Mouse (Mus musculus) NIH3T3 (cell line): ENCODE data around the gene Trim67.
A peak's percentile ranks its signal among the peaks of the same experiment; 100 is the strongest.
"Not testable (repeated sequence)": the region's sequence is repeated elsewhere in the genome, so short reads cannot be mapped to it uniquely, and the experiment has no call there.

Experiments
- DNase-seq: peaks from one replicate; pipeline ENCODE4 v3.0.0-alpha.2; 2012; ENCODE audit warnings: low read depth

The Trim67 gene

DNA sequence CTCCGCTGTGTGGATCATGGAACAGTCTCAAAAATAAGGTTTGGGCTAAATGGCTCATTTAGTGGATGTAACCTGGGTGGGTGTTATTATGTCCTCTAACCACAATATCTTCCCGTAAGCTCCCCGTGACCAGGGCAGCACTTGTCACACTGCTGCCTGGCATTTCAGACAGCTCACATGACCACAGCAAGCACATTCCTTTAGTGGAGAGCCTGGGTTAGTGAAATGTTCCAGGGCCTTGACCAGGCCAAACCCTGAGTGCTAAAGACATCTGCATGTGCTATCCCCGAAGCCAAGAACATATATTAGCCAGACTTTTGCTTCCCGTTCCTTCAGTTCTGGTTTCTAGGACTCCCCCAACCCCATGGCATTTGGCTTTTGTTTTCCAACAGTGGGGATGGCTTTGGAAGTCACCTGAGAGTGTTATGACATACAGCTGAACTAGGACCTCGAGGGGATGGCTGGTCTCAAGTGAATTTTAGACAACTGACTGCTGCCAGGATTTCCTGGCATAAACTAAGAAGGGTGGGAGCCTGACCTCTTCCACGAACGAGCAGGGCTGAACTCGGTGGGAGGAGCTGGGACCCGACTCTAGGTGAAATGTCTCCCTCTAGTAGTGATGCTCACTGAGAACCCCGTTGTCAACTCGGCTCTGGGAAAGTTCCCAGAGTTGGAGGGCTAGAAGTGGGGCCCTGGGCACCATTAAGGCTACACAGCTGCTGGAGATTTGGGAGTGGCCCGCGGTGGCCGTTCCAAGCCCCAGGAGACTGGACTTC, 40.7 kb downstream of the Trim67 start:
- no peak for DNase-seq

DNA sequence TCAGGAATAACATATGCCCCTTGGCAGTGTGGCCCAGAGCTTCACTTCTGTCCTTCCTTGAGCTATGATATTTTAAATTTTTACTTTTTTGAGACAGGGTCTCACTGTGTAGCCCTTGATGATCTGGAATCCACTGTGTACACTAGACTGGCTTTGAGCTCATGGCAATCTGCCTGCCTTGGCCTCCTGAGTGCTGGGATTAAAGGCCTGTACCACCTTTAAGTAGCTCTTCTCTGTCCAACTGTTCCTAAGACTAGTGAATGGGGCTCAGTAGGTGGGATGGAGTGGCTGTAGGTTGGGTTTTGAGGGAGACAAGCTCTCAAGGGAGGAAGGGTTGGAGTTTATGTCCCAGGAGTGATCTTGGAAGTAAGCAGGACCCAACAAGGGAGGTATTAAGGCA, 43.0 kb downstream of the Trim67 start:
- DNase-seq, result no peak

DNA sequence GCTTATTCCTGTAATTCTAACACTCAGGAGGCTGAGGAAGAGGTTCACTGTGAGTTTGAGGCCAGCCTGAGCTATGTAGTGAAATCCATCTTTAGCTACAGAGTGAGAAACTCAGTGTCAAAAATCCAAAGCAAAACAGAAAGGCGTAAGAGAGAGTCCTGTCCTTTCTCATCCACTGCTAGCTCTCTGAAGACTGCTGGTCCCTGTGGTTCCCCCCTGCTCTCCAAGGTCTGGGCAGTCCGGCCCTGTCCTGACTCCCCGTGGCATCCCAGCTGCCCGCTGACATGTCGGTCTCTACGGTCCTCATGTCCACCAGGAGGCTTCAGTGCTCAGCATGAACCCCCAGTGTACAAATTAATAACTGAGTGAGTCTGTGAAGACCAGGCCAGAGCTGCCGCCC, 43.4 kb downstream of the Trim67 start:
- no peak for DNase-seq

DNA sequence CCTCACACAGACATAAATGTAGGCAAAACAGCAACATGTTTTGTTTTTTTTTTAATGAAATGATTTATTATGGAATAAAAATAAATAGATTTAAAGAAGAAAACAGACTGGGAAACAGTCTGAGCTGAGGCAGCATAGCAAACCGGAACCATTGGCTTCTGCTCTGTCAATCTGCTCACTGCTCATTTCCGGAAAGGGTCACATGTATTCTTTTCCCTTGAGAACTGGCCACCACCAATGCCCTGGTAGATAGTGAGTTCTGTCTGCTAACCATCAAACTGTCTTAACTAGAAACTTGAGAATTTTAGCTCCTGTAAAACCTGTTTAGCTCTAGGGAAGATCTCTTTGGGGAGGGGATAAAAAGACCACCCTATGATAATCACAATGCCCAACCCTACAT, 44.0 kb downstream of the Trim67 start:
- DNase-seq, result no peak

DNA sequence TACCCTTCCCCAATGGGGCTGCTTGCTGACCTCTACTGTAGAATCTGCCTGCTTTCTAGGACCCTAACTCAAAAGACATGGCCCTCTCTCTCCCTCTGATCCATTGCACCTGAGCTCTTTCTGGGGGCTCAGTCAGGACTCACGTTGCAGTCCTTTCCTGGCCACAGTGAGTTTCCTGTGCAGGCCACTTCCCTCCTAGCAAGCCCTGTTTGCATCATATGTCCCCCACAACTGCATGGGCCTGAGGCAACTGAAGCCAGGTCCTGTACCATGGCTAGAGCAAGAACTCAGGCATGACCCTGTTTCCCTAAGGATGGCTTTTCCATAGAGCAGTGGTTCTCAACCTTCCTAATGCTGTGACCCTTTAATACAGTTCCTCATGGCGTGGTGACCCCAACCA, 45.1 kb downstream of the Trim67 start:
- no peak for DNase-seq

DNA sequence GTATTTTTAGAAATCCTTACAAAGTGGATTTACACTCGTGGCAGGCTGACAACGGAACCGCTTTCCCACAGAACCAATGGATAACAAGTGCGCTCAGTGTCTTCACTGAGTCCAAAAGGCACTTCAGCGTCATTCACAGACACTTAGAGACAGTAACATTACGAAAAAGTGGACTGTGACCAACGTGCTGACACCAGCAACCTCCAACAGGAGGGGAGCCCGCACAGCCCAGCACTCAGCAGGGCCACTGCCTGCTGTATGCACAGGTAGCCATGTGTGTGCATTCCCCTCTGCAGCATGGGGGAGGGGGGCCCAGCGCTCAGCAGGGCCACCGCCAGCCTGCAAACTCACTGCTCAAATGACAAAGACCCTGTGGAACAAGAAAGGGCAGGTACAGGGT, 46.5 kb downstream of the Trim67 start:
- DNase-seq, result no peak

DNA sequence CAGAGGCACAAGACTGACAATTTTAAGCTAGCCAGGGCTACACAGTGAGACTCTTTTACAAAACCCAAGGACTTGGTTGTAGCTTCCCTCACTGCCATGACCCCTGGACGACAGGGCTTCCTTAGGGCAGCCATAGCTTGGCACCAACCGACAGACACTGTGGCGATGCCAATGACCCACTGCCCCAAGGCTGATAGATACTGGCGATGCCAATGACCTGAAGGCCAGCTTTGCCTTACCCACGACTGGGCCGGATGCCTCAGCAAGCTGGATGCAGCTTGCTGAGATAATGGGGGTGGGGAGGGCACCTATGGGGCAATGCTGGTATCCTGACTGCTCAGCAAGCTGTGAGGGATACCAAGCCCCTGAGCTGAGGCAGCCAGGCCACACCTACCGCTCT, 48.0 kb downstream of the Trim67 start:
- DNase-seq, result no peak

DNA sequence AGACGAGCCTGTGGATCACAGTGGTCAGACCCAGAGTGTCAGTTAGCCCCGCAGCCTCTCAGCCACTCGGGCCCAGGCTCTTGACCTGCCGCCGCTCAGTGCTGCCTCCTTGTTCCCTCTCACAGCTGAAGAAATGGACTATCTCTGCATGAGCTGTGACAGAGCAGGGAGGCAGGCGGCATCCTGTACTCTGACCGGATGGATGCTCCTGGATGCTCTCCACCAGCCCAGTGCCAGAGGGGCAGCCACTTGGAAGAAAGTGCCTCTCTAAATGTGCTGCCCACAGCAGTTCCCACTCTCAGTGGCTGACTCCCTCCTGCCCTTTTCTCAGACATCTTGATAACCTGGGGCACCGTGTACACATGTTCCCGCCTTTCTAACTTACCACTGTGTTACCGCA, 48.9 kb downstream of the Trim67 start:
- no peak for DNase-seq

DNA sequence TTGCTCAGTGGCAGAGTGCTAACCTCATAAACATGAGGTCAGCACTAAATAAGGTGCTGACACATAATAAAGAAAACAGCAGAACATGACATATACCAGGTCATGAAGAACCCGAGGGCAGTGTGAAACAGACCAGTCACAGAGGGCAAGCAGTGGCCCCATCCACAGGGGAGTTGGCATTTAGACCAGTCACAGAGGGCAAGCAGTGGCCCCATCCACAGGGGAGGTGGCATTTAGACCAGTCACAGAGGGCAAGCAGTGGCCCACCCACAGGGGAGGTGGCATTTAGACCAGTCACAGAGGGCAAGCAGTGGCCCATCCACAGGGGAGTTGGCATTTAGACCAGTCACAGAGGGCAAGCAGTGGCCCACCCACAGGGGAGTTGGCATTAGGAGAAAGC, 50.0 kb downstream of the Trim67 start:
- DNase-seq, result not testable (repeated sequence)

DNA sequence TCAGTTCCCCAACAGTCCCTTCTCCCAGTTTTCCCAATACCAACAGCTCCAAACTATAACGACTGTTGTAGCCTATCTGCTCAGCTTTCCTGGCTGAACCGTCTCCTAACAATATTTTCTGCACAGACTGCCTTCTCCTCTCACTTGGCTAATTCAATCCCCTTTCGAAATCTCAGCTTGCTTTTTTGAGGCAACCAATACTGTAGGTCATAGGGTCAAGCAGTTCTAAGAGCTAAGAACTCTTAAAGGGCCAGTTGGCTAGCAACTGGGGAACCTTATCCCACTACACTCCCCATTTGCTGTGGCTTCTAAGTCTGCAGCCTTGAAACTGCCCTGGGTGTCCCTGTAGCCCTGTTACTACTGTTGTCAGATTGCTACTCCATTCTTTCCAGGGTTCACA, 52.2 kb downstream of the Trim67 start:
- peak; percentile 43 for DNase-seq

DNA sequence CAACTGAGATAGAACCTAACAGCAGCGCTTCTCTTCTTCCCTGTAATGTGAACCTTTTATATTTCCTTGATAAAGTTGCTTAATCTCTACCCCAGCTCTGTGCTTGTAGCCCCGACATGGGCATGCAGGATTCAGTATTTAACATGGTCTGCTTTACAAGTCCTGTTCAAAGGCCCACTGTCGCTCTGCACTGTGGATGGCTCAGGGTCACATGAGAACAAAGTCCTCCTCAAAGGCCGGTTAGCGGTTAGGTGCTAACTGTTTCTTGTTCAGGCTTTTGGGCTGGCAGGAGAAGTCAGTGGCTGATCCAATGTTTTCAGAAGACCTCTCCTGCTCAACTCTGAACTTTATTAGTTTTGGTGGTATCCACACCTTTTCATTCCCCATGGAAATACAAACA, 52.7 kb downstream of the Trim67 start:
- DNase-seq, result no peak

DNA sequence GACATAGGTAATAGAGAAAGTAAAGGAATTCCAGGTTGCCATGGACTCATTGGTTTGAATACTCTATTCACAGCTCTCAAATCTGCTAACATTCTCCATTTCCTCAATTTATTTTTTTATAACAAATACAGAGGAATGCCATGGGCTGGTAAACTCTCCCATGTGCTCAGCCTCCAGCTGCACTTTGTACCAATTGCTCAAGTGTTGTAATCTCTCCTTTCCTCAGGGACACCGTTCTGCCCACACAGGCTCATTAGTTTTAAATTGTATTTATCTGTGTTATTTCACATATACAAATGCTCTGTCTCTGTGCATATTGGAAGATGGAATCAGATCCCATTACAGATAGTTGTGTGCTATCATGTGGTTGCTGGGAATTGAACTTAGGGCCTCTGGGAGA, 60.6 kb downstream of the Trim67 start:
- DNase-seq, result no peak

DNA sequence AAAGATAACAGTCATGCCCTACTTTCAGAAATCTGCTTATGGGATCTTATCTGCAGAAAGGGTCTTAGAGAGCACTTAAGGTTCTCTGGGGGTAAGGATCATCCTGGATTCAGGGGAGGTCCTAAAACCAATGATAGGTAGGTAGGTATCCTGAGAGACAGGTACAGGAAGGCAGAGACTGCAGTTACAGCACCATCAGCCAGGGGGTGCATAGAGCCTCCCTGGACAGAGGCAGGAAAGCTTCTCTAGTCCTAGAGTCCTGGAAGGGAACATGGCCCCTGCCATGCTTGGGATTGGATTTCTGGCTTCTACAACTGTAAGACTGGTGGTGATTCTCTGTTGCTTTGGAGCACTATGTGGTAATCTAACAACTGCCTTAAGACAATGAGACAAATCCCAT, 66.6 kb downstream of the Trim67 start:
- peak; percentile 24 for DNase-seq

DNA sequence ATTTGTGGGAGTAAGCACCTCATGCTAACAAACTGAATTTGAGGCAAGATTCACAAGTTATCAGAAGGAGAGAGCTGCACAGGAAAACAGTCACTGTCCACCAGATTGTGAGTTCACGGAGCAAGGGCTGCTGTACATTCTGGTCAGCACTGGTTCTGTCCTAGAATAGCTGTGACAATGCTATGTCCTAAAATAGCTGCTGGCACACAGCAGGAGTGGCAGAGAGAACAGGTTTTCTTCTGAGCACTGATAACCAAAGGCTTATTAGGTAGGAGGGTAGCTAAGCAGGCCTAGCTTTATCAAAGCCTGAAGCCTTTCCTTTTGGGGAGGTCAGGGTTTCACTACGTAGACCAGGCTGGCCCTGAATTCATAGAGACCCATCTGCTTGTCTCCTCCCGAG, 67.3 kb downstream of the Trim67 start:
- DNase-seq, result no peak

DNA sequence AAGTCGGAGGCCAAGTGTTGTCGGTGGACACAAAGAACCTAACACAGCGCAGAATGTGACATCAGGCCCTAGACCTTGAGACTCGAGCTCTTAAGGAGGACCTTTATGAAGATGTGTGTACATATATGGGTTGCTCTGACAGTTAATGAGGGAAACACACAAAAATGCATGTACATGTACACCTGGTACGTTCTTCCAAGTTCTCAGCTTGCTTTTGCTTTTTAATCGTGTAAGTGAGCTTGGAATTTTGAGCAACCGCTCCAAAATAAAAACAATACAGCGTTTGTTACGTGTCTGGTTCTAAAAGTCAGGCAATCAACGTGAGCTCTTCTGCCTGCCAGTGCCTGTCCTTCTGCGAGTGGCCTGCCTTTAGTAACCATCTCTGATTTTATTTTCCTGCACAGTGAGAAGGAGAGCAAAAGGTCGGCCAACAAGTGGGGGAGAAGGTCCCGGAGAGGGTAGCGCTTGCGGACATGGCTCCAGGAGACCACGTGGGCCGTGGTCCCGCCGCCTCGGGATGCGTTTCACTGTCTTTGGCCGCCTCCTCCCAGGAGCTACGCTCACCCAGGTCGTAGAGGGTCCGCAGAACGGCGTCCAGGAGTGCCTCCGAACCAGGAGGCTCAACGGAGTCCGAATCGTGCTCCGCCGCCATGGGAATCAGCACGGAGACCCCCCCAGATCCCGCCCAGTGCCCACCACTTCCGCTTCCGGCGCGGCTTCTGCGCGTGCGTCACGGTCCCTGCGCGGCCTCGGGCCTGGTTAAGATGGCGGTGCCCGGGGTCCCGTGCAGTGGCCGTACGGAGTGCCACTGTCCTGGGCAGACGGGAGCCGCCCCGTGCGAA, 69.7 kb downstream of the Trim67 start, which contains the start of the genes Gnpat and 2810004N23Rik:
Gnpat (plus strand) TSS at position 713 of the 842 bp plus-strand sequence.
2810004N23Rik (minus strand) TSS at position 800 of the 842 bp plus-strand sequence.
- DNase-seq, result peak; percentile 94

DNA sequence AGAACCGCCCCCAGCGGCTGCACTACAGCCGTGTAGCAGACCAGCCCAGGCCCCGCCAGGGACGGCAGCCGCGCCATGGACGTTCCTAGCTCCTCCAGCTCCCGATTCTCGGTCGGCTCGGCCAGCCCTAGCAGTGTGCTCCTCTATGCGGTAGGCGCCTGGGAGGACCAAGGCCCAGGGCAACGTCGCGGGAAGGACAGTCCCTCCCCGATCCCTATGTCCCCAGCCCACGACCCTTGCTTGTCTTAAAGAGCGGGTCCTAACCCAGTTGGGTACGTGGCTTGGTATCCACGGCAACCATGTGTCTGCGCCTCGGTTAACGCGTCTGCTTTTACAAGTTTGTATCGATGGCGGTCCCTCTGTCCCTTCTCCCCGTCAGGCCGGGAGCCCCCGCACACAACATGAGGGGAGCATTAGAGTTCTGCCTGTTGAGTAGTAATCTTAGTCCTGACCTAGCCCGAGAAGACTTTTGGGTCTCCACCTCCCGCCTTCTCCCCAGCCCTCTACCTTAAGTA, 70.3 kb downstream of the Trim67 start:
- DNase-seq, result no peak

DNA sequence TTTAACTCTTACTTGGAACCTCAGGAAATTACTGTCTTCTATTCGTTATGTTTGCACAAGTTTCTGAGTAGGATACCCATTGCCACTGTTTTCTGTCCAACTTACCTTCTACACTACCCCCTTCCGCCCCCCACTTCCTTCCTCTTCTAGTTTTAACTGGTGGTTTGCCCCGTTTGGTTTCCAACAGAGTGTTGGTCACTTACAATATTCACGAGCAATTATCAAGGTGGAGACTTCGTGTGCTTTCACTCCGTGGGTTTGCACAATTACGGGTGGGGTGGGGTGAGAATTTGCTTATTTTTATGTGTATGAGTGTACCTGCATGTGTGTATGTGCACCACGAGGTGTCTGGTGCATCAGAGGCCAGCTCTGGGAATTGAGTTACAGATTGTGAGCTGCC, 70.8 kb downstream of the Trim67 start:
- peak; percentile 20 for DNase-seq

DNA sequence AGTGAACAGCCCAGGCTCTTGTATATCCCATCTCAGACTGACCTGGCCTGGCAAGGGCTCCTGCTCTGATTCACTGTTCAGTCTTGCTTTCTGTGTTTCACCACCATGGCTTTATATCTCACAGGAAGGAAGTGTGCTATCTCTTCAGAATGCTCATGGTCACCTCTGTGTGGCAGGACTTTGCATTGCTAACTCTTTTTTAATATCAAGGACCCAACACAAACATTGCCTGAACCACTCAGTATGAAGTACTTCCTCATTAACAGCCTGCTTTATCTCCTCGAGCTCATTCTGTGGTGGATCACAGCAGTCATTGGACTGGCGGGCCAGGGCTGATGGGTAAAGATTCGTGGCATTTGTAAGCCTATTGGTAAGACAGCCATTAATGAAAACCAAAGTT, 73.8 kb downstream of the Trim67 start:
- no peak for DNase-seq

DNA sequence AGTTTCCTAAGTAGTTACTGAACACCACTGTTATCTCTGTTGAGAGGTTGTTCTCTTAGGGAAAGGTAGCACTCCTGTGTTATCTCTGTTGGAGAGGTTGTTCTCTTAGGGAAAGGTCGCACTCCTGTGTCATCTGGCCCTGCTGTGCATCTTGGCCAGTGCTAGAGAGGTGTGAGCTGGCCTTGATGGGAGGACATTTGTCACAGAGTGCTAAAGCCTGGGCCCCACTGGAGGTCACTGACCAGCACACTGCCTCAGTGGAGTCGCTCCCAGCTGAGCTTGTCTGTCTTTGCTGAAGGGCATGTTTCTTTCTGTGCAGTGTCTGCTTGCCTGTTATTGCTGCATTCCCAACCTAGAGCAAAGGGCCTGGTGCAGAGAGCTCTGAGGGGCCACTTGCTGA, 74.2 kb downstream of the Trim67 start:
- DNase-seq, result no peak

DNA sequence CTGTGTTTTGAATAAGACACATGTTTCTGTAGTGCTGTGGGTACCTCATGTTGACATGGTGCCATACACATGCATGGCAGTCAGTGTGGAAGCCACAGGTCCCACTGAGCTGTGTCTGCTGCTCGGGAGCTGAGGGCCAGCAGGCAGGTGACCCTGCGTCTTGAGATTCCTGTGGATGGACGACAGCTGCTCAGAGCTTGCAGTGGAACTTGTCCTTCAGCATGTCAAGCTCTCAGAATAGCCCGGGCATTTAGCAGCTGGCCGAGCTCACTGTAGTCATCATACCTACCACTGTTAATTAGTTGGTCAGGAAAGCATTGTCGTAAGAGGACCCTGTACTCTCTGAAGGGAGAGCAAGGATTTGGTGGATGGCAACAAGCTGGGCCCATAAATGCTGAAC, 76.8 kb downstream of the Trim67 start:
- DNase-seq, result no peak

DNA sequence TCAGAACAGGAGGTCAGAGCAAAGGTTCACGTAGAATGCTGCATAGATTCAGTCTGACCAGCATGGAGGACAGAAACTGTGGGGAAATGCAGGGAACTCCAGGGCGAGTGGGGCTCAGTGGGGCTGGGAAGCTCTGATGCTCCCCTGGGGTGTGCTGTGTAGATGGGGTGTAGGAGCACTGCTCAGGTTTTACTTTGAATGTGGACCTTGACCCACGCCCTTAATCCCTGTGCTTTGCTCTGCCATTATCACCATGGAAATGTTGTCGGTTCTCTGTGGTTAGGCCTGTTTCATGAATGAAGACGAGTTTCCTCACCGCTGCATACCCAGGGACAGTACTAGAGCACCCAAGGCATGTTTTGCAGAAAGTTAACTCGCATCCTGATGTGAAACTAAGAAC, 78.6 kb downstream of the Trim67 start:
- DNase-seq, result no peak

DNA sequence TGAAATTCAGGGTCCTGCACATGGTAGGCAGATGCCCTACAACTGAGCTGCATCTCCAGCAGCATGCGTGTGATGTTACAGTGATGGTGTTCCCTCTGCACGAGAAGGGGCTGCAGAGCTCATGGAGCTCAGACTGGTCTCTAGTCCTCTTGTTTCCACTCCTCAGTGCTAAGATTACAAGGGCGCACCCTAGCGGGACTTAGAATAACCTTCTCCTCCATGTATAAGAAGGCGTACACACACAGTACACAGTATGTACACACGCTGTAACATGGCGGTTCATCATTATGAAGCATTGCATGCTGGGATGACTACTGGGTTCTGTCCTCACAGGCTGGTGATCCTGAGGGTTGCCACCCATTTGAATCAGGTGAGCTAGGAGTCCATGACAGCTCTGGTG, 79.2 kb downstream of the Trim67 start:
- no peak for DNase-seq

DNA sequence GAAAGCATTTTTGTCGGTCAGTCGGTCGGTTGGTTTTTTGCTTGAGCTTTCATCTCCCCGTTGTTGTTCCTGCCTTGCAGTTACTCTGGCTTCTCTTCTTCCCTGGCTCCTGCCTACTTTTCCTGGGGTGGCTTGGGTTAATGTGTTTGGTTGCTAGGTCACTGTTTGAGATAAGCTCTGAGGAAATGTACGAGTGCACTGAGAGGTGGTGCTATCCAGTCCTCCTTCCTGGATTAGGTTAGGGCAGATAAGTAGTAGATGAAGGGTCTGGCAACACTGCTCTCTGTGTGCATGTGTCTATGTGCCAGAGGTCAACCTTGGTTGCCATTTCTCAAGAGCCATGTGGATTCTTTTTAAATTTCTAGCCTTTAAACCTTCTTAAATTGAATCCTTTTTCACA, 79.8 kb downstream of the Trim67 start:
- DNase-seq, result no peak
